Mouse (Mus musculus) heart, postnatal 0 days (tissue): Measurements from ENCODE around the gene BC051665. TPM values are rescaled to one million over a fixed set of nuclear protein-coding genes. Genes with fewer than 3 reads are reported as not detected.

Experiments
- ATAC-seq: fragments of 200-750 bp; cut with Nextera tagmentation; 2 replicates; pipeline ENCODE4 v1.8.0; 2017; ENCODE audit warnings: low read depth, moderate number of reproducible peaks, moderate library complexity; ENCODE audit not compliant: insufficient read depth
- DNase-seq: peaks from one replicate; pipeline ENCODE4 v3.0.0-alpha.2; 2016; ENCODE audit warnings: low spot score
- H3K27ac ChIP-seq: fragments of 300-500 bp; sonication (generic); 2 replicates; pipeline ENCODE4 v1.5.1; 2014; ENCODE audit warnings: low read depth, mild to moderate bottlenecking
- H3K27me3 ChIP-seq: fragments of 300-500 bp; sonication (generic); 2 replicates; pipeline ENCODE4 v1.6.1; 2014; ENCODE audit warnings: low read length, mixed read lengths; ENCODE audit not compliant: control insufficient read depth, insufficient read depth
- H3K36me3 ChIP-seq: fragments of 300-500 bp; sonication (generic); replicated peaks from 2 replicates; pipeline ENCODE4 v1.6.1; 2014; ENCODE audit warnings: low read length, mixed read lengths; ENCODE audit not compliant: control insufficient read depth, insufficient read depth
- H3K4me1 ChIP-seq: fragments of 300-500 bp; sonication (generic); 2 replicates; pipeline ENCODE4 v1.6.1; 2014; ENCODE audit warnings: antibody characterized with exemption; ENCODE audit not compliant: control insufficient read depth, insufficient read depth
- H3K4me2 ChIP-seq: fragments of 300-500 bp; sonication (generic); 2 replicates; pipeline ENCODE4 v1.6.1; 2014; ENCODE audit warnings: low read depth, mild to moderate bottlenecking, low read length, moderate library complexity
- H3K4me3 ChIP-seq: fragments of 300-500 bp; sonication (generic); 2 replicates; pipeline ENCODE4 v1.5.1; 2014; ENCODE audit warnings: low read depth, low read length
- H3K9ac ChIP-seq: fragments of 300-500 bp; sonication (generic); replicated peaks from 2 replicates; pipeline ENCODE4 v1.6.1; 2014; ENCODE audit warnings: low read depth, low read length, mixed read lengths
- H3K9me3 ChIP-seq: fragments of 300-500 bp; sonication (generic); replicated peaks from 2 replicates; pipeline ENCODE4 v1.6.1; 2016; ENCODE audit warnings: low read length; ENCODE audit not compliant: control insufficient read depth
- CTCF ChIP-seq: IDR thresholded peaks from 2 replicates; pipeline ENCODE4 v1.5.1; 2016; ENCODE audit warnings: antibody characterized with exemption, control low read depth, low read depth
- EP300 ChIP-seq: IDR thresholded peaks from 2 replicates; pipeline ENCODE4 v1.6.1; 2016; ENCODE audit warnings: antibody characterized with exemption, low read depth
- WGBS: fragments of 180-500 bp; shearing (Covaris S2); extraction: QIAGEN DNeasy Blood & Tissue Kit; methylation state at CpG from one replicate; pipeline ENCODE4 v1.1.7; 2014; 5-methylcytosine and 5-hydroxymethylcytosine counted together
- polyA plus RNA-seq: library from polyadenylated mRNA; unstranded; fragments of >200 nt; fragmentation: Nextera tagmentation; extraction: Ambion mirVana; gene quantifications from 2 replicates; pipeline ENCODE4 v1.2.1, GENCODE M21; 2015
- total RNA-seq: library from RNA; depleted of rRNA; stranded (reverse); fragments of >200 nt; gene quantifications from 2 replicates; pipeline ENCODE4 v1.2.3, GENCODE M21; 2014; ENCODE audit warnings: low replicate concordance; rRNA removed

Gene BC051665
- total and polyA plus RNA-seq, 2 experiments from 2014 or later = not detected

GRCm38 (mm10) chr13:60736421-60737105 is 49.6 kb downstream of the BC051665 start:
- Histone ChIP-seq H3K36me3 (no peaks in the 10 kb centered on the region; the same call in none of the 2 replicates), H3K9me3 (no peaks in the 10 kb centered on the region), H3K27ac (no peak overlapping the region), H3K4me1 (no peaks in the 10 kb centered on the region), H3K9ac (no peak overlapping the region), H3K27me3 (no peaks in the 10 kb centered on the region), H3K4me2 (no peak overlapping the region), H3K4me3 (no peak overlapping the region)
- TF ChIP-seq EP300 = no peak
- no peak for TF ChIP-seq CTCF
- WGBS = 85% methylated on average over 13 of the region's 13 CpGs
- ATAC-seq = no peak
- no peak for DNase-seq

- H3K27ac ChIP-seq = no peak overlapping the region
- ATAC-seq = no peak
Observed at GRCm38 (mm10) chr13:60735306-60735705, 50.9 kb downstream of the BC051665 start.

More at GRCm38 (mm10) chr13:60735306-60735705, 50.9 kb downstream of the BC051665 start:
- Histone ChIP-seq H3K9me3 (no peaks in the 10 kb centered on the region), H3K4me3 (no peak overlapping the region), H3K4me1 (no peaks in the 10 kb centered on the region), H3K4me2 (no peak overlapping the region), H3K36me3 (peaks cover 4% of the 10 kb centered on the region), H3K9ac (no peak overlapping the region), H3K27me3 (no peaks in the 10 kb centered on the region)
- TF ChIP-seq EP300 (no peak), CTCF (no peak)
- no peak for DNase-seq
- WGBS = 94% methylated on average over 9 of the region's 9 CpGs

Other genes starting within 250 kb of the BC051665 start
- gene Dapk1, start 184.4 kb downstream of the BC051665 start, total RNA-seq = 17.3 and 20.7 TPM in 2 replicates
- 6.1 TPM in 2 replicates for gene Dapk1, start 184.4 kb downstream of the BC051665 start, polyA plus RNA-seq
- not detected in 2 replicates for gene Ctsll3, start 16.5 kb upstream of the BC051665 start, total RNA-seq
- gene Ctsll3, start 16.5 kb upstream of the BC051665 start, polyA plus RNA-seq = not detected in 2 replicates
- 0.08 TPM in 1 of 2 replicates, not detected in the other for gene 4930486L24Rik, start 78.1 kb upstream of the BC051665 start, total RNA-seq
- gene 4930486L24Rik, start 78.1 kb upstream of the BC051665 start, polyA plus RNA-seq = not detected in 2 replicates
- not detected in 2 replicates for gene Gm49392, start 110.5 kb upstream of the BC051665 start, total RNA-seq
- gene Gm49392, start 110.5 kb upstream of the BC051665 start, polyA plus RNA-seq = 0.64 and 0.69 TPM in 2 replicates
- gene Ctla2b, start 111.1 kb upstream of the BC051665 start, total RNA-seq = 1.1 and 3.7 TPM in 2 replicates
- gene Ctla2b, start 111.1 kb upstream of the BC051665 start, polyA plus RNA-seq = 4.5 and 6.6 TPM in 2 replicates
- not detected in 2 replicates for gene Tpbpb, start 118.5 kb upstream of the BC051665 start, total RNA-seq
- not detected in 2 replicates for gene Tpbpb, start 118.5 kb upstream of the BC051665 start, polyA plus RNA-seq
- not detected in 2 replicates for gene Gm49393, start 149.2 kb upstream of the BC051665 start, total RNA-seq
- gene Gm49393, start 149.2 kb upstream of the BC051665 start, polyA plus RNA-seq = 0.56 TPM in 1 of 2 replicates, not detected in the other
- 1.1 and 9.0 TPM in 2 replicates for gene Gm49391, start 150.2 kb upstream of the BC051665 start, total RNA-seq
- gene Gm49391, start 150.2 kb upstream of the BC051665 start, polyA plus RNA-seq = 4.1 and 4.6 TPM in 2 replicates
- gene Ctla2a, start 150.3 kb upstream of the BC051665 start, total RNA-seq = 12.0 and 32.0 TPM in 2 replicates
- 103 and 110 TPM in 2 replicates for gene Ctla2a, start 150.3 kb upstream of the BC051665 start, polyA plus RNA-seq
- not detected in 2 replicates for gene Tpbpa, start 155.6 kb upstream of the BC051665 start, total RNA-seq
- not detected in 2 replicates for gene Tpbpa, start 155.6 kb upstream of the BC051665 start, polyA plus RNA-seq
- gene Ctsj, start 219.6 kb upstream of the BC051665 start, total RNA-seq = not detected in 2 replicates
- not detected in 2 replicates for gene Ctsj, start 219.6 kb upstream of the BC051665 start, polyA plus RNA-seq